Mouse (Mus musculus) C2C12 (cell line): Measurements from ENCODE around the gene Luc7l2. TPM values are rescaled to one million over a fixed set of nuclear protein-coding genes. Genes with fewer than 3 reads are reported as not detected.
"Not testable (repeated sequence)": the region's sequence is repeated elsewhere in the genome, so short reads cannot be mapped to it uniquely, and the experiment has no call there.

Experiments used
- H3K27me3 ChIP-seq: one replicate; pipeline ENCODE4 v1.6.1; 2011; ENCODE audit not compliant: control insufficient read depth, insufficient read depth, insufficient read length
- H3K36me3 ChIP-seq: one replicate; pipeline ENCODE4 v1.6.1; 2011; ENCODE audit not compliant: control insufficient read depth, insufficient read depth
- H3K4me3 ChIP-seq: one replicate; pipeline ENCODE4 v1.5.1; 2011; ENCODE audit warnings: mild to moderate bottlenecking, control low read depth; ENCODE audit not compliant: poor library complexity, insufficient read depth, severe bottlenecking
- H3K79me2 ChIP-seq: one replicate; pipeline ENCODE4 v1.6.1; 2011; ENCODE audit not compliant: control insufficient read depth, insufficient read depth
- H3K79me3 ChIP-seq: one replicate; pipeline ENCODE4 v1.6.1; 2011; ENCODE audit warnings: low read depth, control low read depth
- H3ac ChIP-seq: one replicate; pipeline ENCODE3; 2011; ENCODE audit warnings: low read depth; ENCODE audit not compliant: control insufficient read depth, insufficient read length
- CEBPB ChIP-seq: IDR thresholded peaks from one replicate; pipeline ENCODE4 v1.6.1; 2011; ENCODE audit warnings: low read depth, mild to moderate bottlenecking, control low read depth, moderate library complexity
- CTCF ChIP-seq: IDR thresholded peaks from one replicate; pipeline ENCODE4 v1.5.1; 2011; ENCODE audit not compliant: control insufficient read depth, insufficient read depth, insufficient read length
- FOSL1 ChIP-seq: IDR thresholded peaks from one replicate; pipeline ENCODE4 v1.8.0; 2011; ENCODE audit warnings: mild to moderate bottlenecking, low read length; ENCODE audit not compliant: poor library complexity, insufficient read depth, severe bottlenecking
- MAX ChIP-seq: IDR thresholded peaks from one replicate; pipeline ENCODE4 v1.6.1; 2011; ENCODE audit warnings: mild to moderate bottlenecking, control low read depth
- MYOD1 ChIP-seq: IDR thresholded peaks from one replicate; pipeline ENCODE4 v1.6.1; 2011; ENCODE audit warnings: low read depth; ENCODE audit not compliant: control insufficient read depth, insufficient read length
- MYOG ChIP-seq: IDR thresholded peaks from one replicate; pipeline ENCODE4 v1.6.1; 2011; ENCODE audit not compliant: control insufficient read depth, insufficient read length; ENCODE audit errors: extremely low read depth
- USF1 ChIP-seq: IDR thresholded peaks from one replicate; pipeline ENCODE4 v1.6.1; 2011; ENCODE audit warnings: low read depth, mild to moderate bottlenecking, control low read depth, moderate library complexity
- polyA plus RNA-seq: library from polyadenylated mRNA; unstranded; fragments of >200 nt; fragmentation: generic; extraction: Trizol; gene quantifications from one replicate; pipeline ENCODE4 v1.2.1, GENCODE M21; 2012; ENCODE audit warnings: missing spikeins

The Luc7l2 gene
- polyA plus RNA-seq, 1 experiment: 30.5 TPM

GRCm38 (mm10) chr6:38532500-38533420, 18.4 kb upstream of the Luc7l2 start:
- Histone ChIP-seq H3K36me3 (no peaks in the 10 kb centered on the region), H3K79me2 (peaks cover 9% of the 10 kb centered on the region), H3K27me3 (no peaks in the 10 kb centered on the region), H3K79me3 (no peaks in the 10 kb centered on the region), H3ac (peak overlapping the region; percentile 70), H3K4me3 (peak overlapping the region; percentile 37)
- no peak for TF ChIP-seq MYOD1
- no peak for TF ChIP-seq CEBPB
- TF ChIP-seq FOSL1: no peak
- no peak for TF ChIP-seq MAX
- TF ChIP-seq MYOG: no peak
- no peak for TF ChIP-seq USF1
- no peak for TF ChIP-seq CTCF

- peak within 1 kb of the TSS; percentile 96 for H3K4me3 ChIP-seq
- H3K27me3 ChIP-seq: no peaks in the 10 kb centered on the region
- H3K79me3 ChIP-seq: no peaks in the 10 kb centered on the region
- TF ChIP-seq CTCF: no peak
- TF ChIP-seq MAX: peak; percentile 31
- no peaks in the 10 kb centered on the region for H3K36me3 ChIP-seq
- H3ac ChIP-seq: peak within 1 kb of the TSS; percentile 70
- H3K79me2 ChIP-seq: peaks cover 9% of the 10 kb centered on the region
These were observed 17.4 kb upstream of the Luc7l2 start, which contains the start of gene Fmc1 for GRCm38 (mm10) chr6:38533428-38534405. TSS of gene Fmc1 (plus strand) at chr6:38533502.

GRCm38 (mm10) chr6:38534640-38535365, 16.3 kb upstream of the Luc7l2 start:
- Histone ChIP-seq H3K27me3 (no peaks in the 10 kb centered on the region), H3K79me3 (no peaks in the 10 kb centered on the region), H3ac (peak overlapping the region; percentile 99), H3K79me2 (peaks cover 9% of the 10 kb centered on the region), H3K4me3 (peak overlapping the region; percentile 96), H3K36me3 (no peaks in the 10 kb centered on the region)
- peak; percentile 96 for TF ChIP-seq CTCF
- peak; percentile 69 for TF ChIP-seq MAX
- no peak for TF ChIP-seq CEBPB
- no peak for TF ChIP-seq MYOD1
- TF ChIP-seq MYOG: no peak
- TF ChIP-seq FOSL1: no peak
- TF ChIP-seq USF1: no peak

- TF ChIP-seq USF1 (no peak), MAX (no peak), MYOD1 (no peak), CEBPB (no peak), MYOG (no peak), CTCF (no peak), FOSL1 (no peak)
- H3K79me3 ChIP-seq: no peaks in the 10 kb centered on the region
- H3K4me3 ChIP-seq: peak overlapping the region; percentile 96
- H3ac ChIP-seq: peak overlapping the region; percentile 99
- no peaks in the 10 kb centered on the region for H3K27me3 ChIP-seq
- no peaks in the 10 kb centered on the region for H3K36me3 ChIP-seq
- peaks cover 9% of the 10 kb centered on the region for H3K79me2 ChIP-seq
These were observed 15.8 kb upstream of the Luc7l2 start for GRCm38 (mm10) chr6:38535366-38535690.

GRCm38 (mm10) chr6:38535788-38536187, 15.3 kb upstream of the Luc7l2 start:
- no peaks in the 10 kb centered on the region for H3K27me3 ChIP-seq
- H3K36me3 ChIP-seq: no peaks in the 10 kb centered on the region
- no peak overlapping the region for H3K4me3 ChIP-seq
- no peak for TF ChIP-seq CEBPB
- TF ChIP-seq MYOG: no peak
- no peak for TF ChIP-seq MAX
- TF ChIP-seq CTCF: no peak
- no peak for TF ChIP-seq USF1
- no peak for TF ChIP-seq FOSL1
- no peak for TF ChIP-seq MYOD1
- H3K79me2 ChIP-seq: peaks cover 9% of the 10 kb centered on the region
- no peaks in the 10 kb centered on the region for H3K79me3 ChIP-seq
- H3ac ChIP-seq: no peak overlapping the region

- not testable (repeated sequence) for H3K4me3 ChIP-seq, H3K27me3 ChIP-seq, H3ac ChIP-seq
These were observed 7.0 kb upstream of the Luc7l2 start for GRCm38 (mm10) chr6:38544141-38544540.

GRCm38 (mm10) chr6:38547005-38547404, 4.1 kb upstream of the Luc7l2 start:
- not testable (repeated sequence) for H3K4me3 ChIP-seq, H3ac ChIP-seq, H3K36me3 ChIP-seq, H3K79me3 ChIP-seq, H3K79me2 ChIP-seq, H3K27me3 ChIP-seq

More at GRCm38 (mm10) chr6:38544141-38544540, 7.0 kb upstream of the Luc7l2 start:
- not testable (repeated sequence) for H3K79me2 ChIP-seq, H3K36me3 ChIP-seq, H3K79me3 ChIP-seq
